Mouse (Mus musculus) liver, adult (tissue): ENCODE results near the gene Myl6b.

Experiments
- GATA4 ChIP-seq: IDR thresholded peaks from 2 replicates; pipeline ENCODE4 v1.6.1; 2014; ENCODE audit warnings: mild to moderate bottlenecking, low read length; ENCODE audit not compliant: insufficient replicate concordance

Myl6b gene

DNA sequence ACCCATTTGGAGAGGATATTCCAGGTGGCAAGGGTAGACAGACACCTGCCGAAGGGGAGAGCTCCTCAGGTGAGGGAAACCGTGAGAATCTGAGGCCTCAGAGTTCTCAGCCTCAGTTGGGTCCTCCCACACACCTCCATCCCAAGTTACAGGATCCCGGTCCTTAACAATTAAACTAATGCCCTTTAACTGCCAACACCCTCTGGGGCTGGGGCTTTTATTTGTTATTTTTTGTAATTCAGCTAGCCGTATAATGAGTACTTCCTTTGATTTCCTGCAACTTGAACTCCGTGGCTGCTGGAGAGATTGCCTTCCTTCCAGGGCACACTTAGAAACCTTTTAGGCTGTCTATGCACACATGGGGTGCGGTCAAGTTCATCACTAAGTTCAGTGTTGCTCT is 54.1 kb downstream of the Myl6b start:
- TF ChIP-seq GATA4 = no peak
